Mouse (Mus musculus) heart, postnatal 0 days (tissue): Measurements from ENCODE around the gene Fryl.

Source experiments
- CTCF ChIP-seq: IDR thresholded peaks from 2 replicates; pipeline ENCODE4 v1.5.1; 2016; ENCODE audit warnings: antibody characterized with exemption, control low read depth, low read depth
- EP300 ChIP-seq: IDR thresholded peaks from 2 replicates; pipeline ENCODE4 v1.6.1; 2016; ENCODE audit warnings: antibody characterized with exemption, low read depth

GRCm38 (mm10) chr5:73056937-73057336 lies 199.5 kb downstream of the Fryl start:
- TF ChIP-seq EP300 = no peak
- no peak for TF ChIP-seq CTCF
